Mouse (Mus musculus) fat pad, adult 2 months (tissue): ENCODE measurements around the gene Rtl1.

Experiments used
- DNase-seq: peaks from one replicate; pipeline ENCODE4 v3.0.0-alpha.2; 2011; ENCODE audit warnings: low read depth, low spot score; ENCODE audit errors: extremely low read depth

Gene Rtl1

DNA sequence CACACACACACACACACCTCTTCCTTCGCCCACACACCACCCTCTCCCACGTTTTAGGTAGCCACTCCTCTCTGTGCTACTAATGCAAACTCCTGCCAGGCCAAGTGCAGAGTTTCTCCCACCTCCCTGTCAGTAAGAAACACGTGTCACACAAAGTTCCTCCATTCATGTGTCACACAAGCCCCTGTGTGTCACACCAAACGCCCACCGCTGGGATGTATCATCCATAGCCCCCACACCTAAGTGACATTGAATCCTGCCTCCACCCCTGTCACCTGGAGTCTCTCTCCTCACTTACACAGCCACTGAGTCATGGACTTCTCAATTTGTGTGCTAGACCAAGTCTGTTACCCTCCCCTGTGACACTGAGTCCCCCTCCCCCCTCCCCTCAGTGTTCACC lies 17.9 kb downstream of the Rtl1 start:
- DNase-seq = no peak

DNA sequence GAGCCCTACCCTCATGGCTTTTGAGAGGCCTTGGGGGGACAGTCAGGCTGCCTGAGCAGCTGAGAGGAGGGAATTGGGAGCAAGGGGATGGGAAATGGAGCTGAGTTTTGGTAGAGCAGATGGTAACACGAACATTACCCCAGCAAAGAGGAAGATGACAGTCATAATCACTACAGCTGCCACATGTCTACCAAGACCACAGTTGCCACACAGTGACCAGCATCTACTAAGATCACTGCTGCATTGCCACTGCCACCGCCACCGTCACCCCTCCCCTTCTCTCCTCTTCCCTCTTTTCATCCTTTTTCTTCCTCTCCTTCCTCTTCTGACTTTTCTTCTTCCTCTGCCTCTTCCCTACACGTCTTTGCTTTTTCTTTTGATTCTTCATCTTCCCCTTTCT lies 27.9 kb downstream of the Rtl1 start:
- DNase-seq = no peak

DNA sequence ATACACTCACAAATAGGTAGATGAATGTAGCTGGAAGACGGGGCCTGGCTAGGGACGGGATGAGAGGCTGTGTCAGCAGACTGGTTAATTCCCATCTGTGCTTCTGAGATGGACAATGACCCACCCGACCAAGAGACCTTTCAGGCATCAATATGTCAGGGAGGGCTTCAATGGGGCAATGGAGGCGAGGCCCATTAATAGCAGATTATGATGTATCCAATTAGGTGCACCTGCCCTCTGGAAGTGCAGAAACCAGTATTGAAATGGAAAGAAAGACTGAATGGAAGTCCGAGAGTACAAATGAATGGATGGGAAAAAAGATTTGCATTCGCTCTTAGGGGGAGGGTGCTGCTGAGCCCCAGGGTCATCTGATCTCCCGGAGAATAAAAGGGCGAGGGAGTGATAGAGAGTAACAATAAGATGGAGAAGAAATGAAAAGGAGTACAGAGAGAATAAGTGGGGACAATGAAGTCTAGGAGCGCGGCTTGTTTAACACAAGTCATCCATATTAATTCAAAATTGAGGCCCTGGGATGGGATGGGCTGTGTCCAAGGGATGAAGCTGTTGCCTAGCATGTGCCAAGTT lies 39.9 kb downstream of the Rtl1 start:
- DNase-seq = no peak

DNA sequence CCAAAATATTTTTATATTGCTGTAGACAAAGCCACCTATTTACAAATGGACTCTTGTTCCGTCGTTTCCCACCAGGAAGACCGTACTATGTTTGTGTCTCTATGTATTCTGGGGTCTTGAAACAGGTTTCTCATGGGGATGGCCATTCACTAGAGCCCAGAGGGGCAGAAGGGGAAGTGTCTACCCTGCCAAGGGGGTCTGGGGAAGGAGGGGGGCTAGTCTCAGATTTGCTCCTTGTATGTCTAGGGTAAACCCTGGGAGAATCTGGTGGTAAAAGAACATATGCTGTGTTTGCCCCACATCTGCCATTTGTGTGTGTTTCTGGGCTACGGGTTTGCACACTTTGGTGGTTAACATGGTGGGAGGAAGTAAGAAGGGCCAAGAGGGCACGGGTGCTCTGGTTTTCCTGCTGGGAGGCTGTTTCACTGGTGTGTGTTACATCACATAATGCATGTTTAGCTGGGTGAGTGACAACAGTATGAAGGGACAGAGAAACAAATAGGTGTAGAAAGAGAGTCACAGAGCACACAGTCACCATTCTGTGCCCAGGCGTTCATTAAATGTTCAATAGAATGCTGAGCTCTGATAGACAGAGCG lies 41.1 kb downstream of the Rtl1 start:
- DNase-seq = no peak

DNA sequence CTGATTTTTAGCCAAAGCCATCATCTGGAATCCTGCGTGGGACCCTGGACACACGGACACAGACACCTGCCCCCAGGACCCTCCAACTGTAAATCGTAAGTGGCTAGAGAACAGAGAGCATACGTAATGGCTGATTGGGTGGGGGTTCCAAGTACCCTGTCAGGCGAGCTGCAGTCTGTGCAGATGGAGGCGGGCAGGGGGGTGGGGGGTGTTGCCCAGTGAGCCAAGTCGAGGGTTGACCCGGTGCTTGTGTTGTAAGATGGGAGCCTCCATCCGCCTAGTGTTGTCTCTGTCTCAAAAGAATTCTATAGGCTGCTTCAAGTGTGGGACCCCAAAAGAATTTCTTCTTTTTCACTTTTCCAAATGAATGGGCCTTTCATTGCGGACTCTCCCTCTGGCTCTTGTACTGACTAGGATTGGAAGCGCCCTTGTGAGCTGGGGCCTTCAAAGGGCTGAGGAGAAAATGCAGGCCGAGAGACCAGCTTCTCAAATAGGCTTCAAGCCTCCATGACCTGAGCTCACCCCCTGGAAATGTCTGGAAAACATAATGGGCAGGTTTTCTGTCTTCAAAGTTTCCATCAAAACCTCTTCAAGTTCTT lies 41.8 kb downstream of the Rtl1 start:
- no peak for DNase-seq

DNA sequence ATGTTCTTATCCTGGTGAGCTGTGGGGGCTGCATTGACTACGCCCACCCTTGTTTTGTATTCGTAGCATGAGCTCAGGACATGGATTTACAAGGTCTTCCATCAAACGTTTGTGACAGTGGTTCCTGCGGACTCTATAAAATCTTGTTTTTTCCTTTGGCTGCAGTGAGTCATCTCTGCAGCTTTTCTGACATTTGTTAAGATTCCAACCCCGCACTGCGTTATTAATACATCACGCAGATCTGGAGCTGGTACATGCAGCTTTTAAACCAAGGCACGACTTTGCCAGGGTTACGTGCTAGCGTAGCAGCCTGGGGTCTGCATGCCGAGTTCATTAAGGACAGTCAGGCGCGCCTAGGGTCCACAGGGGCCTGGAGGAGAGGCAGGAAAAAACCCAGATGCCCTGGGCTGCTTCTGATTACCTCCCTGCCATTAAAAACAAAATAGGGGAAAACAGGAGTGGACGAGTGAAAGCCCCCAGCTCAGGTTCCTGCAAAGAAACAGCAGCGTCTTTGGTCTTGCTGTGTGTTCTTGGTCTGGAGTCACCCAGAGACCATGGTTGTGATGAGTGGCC lies 44.2 kb downstream of the Rtl1 start:
- no peak for DNase-seq

DNA sequence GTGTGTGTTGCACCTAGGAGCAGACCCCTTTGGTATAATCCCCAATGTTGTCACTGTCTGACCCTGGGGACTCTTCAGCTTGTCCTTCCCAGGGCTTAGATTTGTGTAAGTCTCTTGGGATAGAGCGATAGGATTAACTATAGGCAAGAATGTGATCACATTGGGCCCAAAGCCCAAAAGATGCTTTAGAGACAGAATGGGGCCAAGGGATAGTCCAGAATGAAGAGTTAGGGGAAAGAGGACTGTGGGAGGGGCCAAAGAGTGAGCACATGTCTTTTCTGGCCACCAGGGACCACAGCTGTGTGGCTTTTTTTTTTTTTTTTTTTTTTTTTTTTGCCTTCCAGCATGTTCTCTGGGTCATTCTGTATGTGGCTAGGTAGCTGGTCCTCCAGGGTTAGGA lies 46.6 kb downstream of the Rtl1 start:
- no peak for DNase-seq

DNA sequence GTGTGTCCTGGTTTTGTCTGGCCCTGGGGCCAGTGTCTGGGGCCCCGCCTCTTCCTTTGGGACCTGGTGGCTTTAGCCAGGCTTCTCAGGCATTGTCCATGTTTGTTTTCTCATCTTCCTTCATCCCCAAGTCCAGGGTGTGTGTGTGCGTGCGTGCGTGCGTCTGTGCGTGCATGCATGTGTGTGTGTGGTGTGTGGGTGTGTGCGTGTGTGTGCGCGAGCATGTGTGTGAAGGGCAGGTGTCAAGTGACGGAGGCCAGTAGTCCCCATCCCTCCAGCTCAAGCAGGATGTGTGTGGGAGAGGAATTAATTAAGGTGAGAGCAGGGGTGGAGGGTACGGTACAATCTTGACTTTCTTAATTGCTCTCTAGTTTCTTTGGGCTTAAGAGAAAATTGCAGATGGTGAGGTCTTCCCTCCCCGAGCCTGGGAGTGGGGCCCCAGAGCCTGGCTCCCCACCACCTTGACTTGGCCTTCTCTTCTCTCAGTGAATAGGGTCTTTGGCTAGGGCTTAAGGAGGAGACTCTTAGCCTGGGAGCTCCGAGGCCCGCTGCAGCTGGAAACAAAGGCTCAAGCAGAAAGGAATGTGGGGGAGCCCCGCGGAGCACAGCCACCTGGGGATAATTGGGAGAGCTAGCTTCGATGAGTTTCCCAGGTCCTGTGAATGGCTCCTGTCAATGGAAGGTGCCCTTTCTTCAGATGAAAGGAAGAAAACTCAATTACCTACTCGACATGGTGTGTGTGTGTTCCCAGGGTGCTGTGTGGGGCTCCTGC lies 47.2 kb downstream of the Rtl1 start:
- DNase-seq = no peak

DNA sequence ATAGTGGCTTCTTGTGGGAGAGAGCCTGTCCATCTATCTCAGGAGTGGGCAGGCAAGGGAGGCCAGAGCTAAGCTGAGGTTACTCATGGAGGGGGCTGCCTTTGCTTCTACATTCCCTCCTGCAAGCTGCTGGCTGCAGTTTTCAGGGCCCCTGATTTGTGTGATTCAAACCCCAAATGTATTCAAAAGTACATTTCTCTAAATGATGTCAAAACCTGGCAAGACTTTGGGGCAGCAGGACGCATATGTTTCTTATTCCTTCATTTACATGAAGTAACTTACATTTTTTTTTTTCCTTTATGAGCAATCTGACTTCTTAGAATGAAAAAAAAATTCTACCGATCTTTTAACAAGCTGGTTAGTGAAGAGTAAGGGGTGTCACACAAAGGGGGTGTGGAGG lies 48.4 kb downstream of the Rtl1 start:
- DNase-seq = no peak

DNA sequence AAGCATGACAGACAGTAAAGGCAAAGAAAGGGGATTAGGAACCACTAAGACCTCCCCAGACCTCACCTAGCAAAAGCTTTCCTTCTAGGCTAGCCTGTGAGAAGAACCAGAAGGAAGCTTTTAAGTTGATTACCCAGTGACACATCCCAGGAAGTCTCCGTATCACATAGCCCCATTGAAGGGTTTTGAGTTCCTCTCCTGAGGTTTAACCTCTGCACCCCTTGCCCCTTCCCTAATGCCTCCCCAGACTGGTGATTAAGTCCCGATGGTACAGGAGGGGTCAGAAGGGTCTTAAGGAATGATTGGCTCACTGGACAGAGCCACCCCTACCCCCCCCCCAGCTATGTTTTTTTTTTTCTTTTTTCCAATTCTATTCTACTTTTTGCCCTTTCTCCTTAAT lies 53.0 kb downstream of the Rtl1 start:
- DNase-seq = no peak

DNA sequence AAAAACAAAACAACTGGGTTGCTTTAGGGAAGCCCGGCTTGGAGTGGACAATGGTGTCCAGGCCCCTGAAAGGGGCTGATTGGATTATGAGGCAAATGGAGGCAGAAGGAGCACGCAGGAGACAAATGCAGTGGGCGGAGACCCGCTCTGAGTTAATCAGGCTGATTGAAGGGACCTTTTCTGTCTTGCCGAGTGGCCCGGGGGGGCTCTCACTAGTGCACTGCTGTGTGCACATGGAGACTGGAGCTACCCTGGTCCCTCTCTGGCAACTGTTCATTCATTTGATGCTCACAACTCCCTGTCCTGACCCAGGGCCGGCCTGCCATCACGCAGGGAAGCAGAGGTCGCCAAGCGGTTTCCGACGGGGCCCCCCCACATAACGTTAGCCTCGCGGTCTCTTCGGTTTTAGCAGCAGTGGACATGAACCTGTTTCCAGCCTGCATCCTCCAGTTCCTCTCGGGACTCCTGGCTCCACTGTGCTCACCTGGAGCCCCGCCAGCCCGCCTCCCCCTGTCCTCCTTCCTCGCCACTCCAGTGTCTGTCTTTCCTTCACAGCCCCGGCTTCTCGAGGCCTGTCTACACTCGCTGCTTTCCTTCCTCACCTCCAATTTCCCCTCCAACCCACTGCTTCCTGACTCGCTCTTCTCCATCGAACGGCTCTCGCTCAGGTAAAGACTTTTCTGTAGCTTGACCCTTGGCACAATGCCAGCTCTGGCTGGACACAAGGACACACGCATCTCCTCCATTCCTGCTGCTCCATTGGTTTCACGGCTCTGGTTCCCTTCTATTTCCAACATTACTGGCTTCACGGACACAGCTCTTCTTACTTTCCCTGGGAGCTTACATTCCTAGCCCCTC lies 54.0 kb downstream of the Rtl1 start:
- no peak for DNase-seq

DNA sequence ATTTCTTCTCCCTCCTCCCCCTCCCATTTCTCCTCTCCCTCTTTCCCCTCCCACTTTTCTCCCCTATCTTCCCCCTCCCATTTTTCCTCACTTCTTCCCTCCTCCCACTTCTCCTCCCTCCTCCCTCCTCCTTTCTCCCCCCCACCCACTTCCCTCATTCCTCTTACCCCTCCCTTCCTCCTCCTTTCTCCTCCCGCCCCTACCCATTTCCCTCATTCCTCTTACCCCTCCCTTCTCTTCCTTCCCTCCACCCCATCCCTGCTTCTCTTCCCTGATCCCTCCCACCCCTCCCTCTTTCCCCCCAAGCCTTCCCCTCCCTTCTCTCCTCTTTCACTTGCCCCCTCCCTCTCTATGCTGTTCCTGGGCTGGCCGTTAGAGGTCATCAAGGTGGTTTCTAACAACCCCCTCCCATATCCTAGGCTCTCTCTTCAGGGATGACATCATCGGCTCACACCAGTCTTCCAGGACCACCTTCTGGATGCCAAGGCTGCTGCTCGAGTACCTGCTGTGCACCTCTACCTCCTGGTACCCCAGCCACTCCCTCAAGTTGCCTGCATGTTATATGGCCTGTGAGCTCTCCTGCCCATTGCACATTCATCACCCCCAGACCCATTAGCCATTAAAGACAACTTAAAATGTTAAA lies 56.7 kb downstream of the Rtl1 start:
- no peak for DNase-seq

DNA sequence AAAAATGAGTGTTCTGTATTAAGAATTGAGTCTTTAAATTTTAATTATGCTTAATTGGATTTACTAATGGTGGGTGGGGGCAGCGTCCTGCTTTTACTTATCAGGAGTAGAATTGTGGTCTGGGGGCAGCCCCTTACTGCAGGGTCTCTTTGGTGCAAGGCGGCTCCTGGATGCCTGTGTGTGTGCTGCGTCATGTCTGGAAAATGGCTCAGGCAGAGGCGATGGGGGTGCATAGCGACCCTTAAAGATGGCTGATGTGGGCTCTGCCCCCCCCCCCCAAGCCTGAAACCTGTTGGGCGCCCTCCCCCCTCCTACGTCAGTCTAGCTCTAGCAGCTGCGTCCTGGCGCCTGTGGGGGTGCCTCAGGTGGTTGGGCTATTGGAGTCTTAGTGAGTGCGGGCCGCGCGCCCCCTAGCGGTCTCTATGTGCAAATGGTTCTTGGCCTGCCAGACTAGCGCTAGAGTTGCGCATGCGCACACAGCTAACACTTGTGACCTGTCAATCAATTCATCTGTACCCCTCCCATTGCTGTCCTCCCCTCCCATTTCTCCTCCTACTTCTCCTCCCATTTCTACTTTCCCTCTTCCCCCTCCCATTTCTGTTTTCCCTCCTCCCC lies 57.4 kb downstream of the Rtl1 start:
- no peak for DNase-seq

DNA sequence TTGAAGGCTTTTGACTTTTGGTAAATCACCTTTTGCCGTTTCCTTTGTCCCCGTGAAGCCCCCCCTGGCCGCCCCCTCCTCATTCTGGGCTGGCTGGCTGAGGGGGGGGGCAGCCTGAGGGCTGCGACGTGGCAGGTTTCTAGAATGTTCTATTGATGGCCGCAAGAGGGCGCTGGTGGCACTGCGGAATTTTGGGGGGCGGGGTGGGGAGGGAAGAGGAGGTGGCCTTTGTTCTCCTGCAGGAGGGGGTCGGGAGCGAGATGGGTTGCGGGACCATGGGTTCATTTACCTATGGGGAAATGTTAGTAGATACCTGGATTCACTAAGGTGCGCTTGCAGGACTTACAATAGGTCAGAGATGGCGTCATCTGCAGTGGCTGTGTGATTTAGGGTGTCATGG lies 58.1 kb downstream of the Rtl1 start:
- DNase-seq = no peak

DNA sequence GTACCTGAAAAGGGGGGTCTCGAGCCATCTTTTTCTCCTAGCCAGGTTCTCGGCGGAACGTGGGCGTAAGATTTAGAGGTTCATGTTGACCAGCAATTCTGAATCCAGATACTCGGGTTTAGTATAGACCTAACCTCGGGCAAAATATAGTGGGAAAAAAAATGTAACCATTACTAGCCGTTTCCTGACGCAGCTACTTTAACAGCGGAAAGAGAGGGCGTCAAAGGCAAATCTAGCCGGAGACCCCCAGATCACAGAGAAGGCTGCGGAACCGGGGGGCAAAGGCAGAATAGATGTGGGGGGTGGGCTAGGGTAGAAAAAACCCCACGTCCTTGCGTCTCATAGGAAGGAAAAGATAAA lies 58.6 kb downstream of the Rtl1 start:
- no peak for DNase-seq

DNA sequence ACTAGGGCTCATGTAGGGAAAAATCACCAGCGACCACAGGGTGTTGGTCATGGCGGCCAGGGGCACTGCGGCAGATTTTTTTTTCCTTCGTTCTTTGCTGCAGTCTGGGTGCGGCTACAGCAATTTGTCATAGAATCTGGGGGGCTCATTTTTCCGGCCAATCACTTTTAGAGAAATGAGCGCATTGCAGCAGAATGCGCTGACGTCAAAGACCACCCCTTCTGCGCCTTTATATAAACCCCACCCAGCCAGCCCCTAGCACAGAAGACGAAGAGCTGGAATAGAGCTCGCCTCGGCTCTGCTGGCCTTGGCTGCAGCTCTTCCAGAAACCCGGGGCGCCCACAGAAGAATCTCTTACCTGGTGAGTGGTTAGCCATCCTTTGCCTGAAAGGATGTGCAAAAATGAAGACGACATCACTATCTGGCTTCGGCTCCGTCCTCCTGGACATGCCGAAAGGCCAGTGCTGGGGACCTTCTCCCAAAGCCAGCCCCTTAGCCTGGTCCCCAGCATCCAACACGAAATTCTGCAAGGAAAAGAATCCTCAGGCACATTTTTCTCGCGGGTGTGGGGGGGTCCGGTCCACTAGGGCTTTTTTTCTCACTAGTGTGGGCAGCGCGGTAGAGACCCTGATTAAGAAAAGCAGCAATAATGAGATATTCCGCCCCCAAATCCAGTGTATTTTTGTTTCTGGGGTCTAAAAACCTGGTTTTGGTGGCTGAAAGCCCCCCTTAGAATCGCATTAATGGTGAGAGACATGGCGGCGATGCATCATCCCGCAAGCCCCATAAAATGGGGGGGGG lies 59.2 kb downstream of the Rtl1 start:
- no peak for DNase-seq

DNA sequence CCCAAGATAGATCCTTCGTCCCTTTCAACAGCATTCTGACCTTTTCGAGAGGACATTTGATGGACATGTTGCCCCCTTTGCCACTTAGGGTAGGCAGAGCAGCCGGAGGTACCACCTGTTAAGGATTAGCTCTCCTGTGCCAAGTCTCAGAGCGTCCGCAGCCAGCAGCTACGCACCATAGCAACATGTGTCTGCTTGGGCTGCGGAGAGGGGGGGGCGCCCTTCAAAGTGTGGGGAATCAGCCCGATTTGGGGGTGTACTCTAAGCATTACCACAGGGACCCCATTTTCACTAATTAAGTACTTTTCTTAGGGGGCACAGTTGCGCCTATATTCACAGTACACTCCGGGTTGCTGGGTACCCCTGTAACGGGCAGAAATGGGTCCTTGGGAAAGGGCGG lies 60.2 kb downstream of the Rtl1 start:
- no peak for DNase-seq
